Mouse (Mus musculus) liver (tissue): ENCODE measurements around the gene Klf3.
"Not testable (repeated sequence)": the region's sequence is repeated elsewhere in the genome, so short reads cannot be mapped to it uniquely, and the experiment has no call there.

Experiments used
- DNase-seq: peaks from one replicate; pipeline ENCODE4 v3.0.0-alpha.2; 2020; ENCODE audit warnings: mixed read lengths

The Klf3 gene

DNA sequence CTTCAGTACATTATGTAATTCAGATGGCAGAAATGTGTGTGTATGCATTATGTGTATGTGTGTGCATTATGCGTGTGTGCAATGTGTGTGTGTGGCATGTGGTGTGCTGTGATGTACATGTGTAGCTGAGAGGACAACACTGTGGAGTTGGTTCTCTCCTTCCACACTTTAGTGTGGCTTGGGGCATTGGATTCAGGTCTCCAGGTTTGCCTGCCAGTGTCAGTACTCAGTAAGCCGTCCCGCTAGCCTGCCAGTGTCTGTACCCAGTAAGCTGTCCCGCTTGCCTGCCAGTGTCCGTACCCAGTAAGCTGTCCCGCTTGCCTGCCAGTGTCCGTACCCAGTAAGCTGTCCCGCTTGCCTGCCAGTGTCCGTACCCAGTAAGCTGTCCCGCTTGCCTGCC lies 78.4 kb downstream of the Klf3 start:
- DNase-seq, result not testable (repeated sequence)

DNA sequence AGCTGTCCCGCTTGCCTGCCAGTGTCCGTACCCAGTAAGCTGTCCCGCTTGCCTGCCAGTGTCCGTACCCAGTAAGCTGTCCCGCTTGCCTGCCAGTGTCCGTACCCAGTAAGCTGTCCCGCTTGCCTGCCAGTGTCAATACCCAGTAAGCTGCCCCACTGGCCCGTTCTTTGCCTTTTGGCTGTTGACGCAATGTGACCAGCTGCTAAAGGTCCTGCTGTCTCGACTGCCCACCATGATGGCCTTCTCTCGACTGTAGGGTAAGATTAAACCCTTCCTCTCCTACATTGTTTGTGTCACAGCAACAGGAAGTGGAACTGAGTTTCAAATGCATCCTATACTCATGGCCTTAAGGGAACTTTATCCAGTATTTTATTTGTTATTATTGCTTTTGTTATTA lies 78.8 kb downstream of the Klf3 start:
- not testable (repeated sequence) for DNase-seq
